Mouse (Mus musculus) forebrain, embryonic 10.5 days (tissue): Measurements from ENCODE around the gene Larp7. TPM values are rescaled to one million over a fixed set of nuclear protein-coding genes. Genes with fewer than 3 reads are reported as not detected.
A peak's percentile ranks its signal among the peaks of the same experiment; 100 is the strongest.

ENCODE experiments used
- DNase-seq: peaks from one replicate; pipeline ENCODE4 v3.0.0-alpha.2; 2017; ENCODE audit warnings: low spot score; ENCODE audit errors: extremely low spot score
- H3K27ac ChIP-seq: fragments of 300-500 bp; sonication (generic); 2 replicates; pipeline ENCODE4 v1.5.1; 2016; ENCODE audit warnings: mild to moderate bottlenecking
- H3K27me3 ChIP-seq: fragments of 300-500 bp; sonication (generic); 2 replicates; pipeline ENCODE4 v1.6.1; 2016; ENCODE audit warnings: mild to moderate bottlenecking; ENCODE audit not compliant: poor library complexity, severe bottlenecking
- H3K36me3 ChIP-seq: fragments of 300-500 bp; sonication (generic); replicated peaks from 2 replicates; pipeline ENCODE4 v1.6.1; 2016; ENCODE audit warnings: mild to moderate bottlenecking, moderate library complexity
- H3K4me1 ChIP-seq: fragments of 300-500 bp; sonication (generic); 2 replicates; pipeline ENCODE4 v1.6.1; 2016
- H3K4me3 ChIP-seq: fragments of 300-500 bp; sonication (generic); 2 replicates; pipeline ENCODE4 v1.5.1; 2016; ENCODE audit warnings: mild to moderate bottlenecking, moderate library complexity
- H3K9me3 ChIP-seq: fragments of 300-500 bp; sonication (generic); 2 replicates; pipeline ENCODE4 v1.6.1; 2016; ENCODE audit warnings: mild to moderate bottlenecking, moderate library complexity
- WGBS: fragments of 180-500 bp; shearing (Covaris S2); methylation state at CpG from one replicate; pipeline ENCODE4 v1.1.7; 2016; 5-methylcytosine and 5-hydroxymethylcytosine counted together
- microRNA counts: library from miRNA; unstranded; fragments of <30 nt; microRNA quantifications from one replicate; lab custom pipeline; 2017
- microRNA-seq: library from miRNA; unstranded; fragments of <30 nt; microRNA quantifications from one replicate; pipeline ENCODE4, GENCODE M21; 2017
- polyA plus RNA-seq: library from polyadenylated mRNA; unstranded; fragments of >200 nt; fragmentation: Nextera tagmentation; extraction: Ambion mirVana; gene quantifications from 2 replicates; pipeline ENCODE4 v1.2.1, GENCODE M21; 2016

Larp7 gene
- polyA plus RNA-seq, 1 experiment from 2014 or later, result 88.7 TPM

GRCm38 (mm10) chr3:127498742-127499400 lies 54.3 kb downstream of the Larp7 start, which contains the start of gene Ank2:
Gene Ank2, minus strand, starts transcription at chr3:127499350.
- no peaks in the 10 kb centered on the region for H3K36me3 ChIP-seq
- under 1% methylated on average over 62 of the region's 62 CpGs for WGBS
- H3K9me3 ChIP-seq, result no peaks in the 10 kb centered on the region
- DNase-seq, result peak; percentile 60
- H3K4me1 ChIP-seq, result peaks cover 16% of the 10 kb centered on the region
- H3K4me3 ChIP-seq, result peak within 1 kb of the TSS; percentile 68
- H3K27ac ChIP-seq, result peak within 1 kb of the TSS; percentile 81
- H3K27me3 ChIP-seq, result peaks cover 42% of the 10 kb centered on the region

- no peaks in the 10 kb centered on the region for H3K9me3 ChIP-seq
- WGBS, result under 1% methylated on average over 23 of the region's 23 CpGs
- peak overlapping the region; percentile 81 for H3K27ac ChIP-seq
- H3K27me3 ChIP-seq, result peaks cover 42% of the 10 kb centered on the region
- H3K4me3 ChIP-seq, result peak overlapping the region; percentile 68
- peaks cover 16% of the 10 kb centered on the region for H3K4me1 ChIP-seq
- no peaks in the 10 kb centered on the region for H3K36me3 ChIP-seq
- peak; percentile 40 for DNase-seq
These were observed 54.9 kb downstream of the Larp7 start for GRCm38 (mm10) chr3:127498197-127498741.

- Histone ChIP-seq H3K9me3 (no peaks in the 10 kb centered on the region), H3K36me3 (no peaks in the 10 kb centered on the region), H3K27ac (no peak overlapping the region), H3K4me3 (no peak overlapping the region), H3K4me1 (peaks cover under 1% of the 10 kb centered on the region; the same call in 1 of the 2 replicates), H3K27me3 (peaks cover 5% of the 10 kb centered on the region)
- DNase-seq, result no peak
- 88% methylated on average over 3 of the region's 3 CpGs for WGBS
These were observed 60.5 kb downstream of the Larp7 start for GRCm38 (mm10) chr3:127492663-127493062.

GRCm38 (mm10) chr3:127487302-127487701 lies 65.8 kb downstream of the Larp7 start:
- no peak for DNase-seq
- Histone ChIP-seq H3K27me3 (no peaks in the 10 kb centered on the region), H3K36me3 (no peaks in the 10 kb centered on the region), H3K27ac (no peak overlapping the region), H3K9me3 (no peaks in the 10 kb centered on the region), H3K4me1 (peaks cover 7% of the 10 kb centered on the region; the same call in 1 of the 2 replicates), H3K4me3 (no peak overlapping the region)
- WGBS, result 79% methylated on average over 7 of the region's 7 CpGs

MicroRNAs encoded within 50 kb of the gene (microRNA counts, 519-probe panel; counts per million panel counts)
- microRNA mmu-miR-302a (lab: Ali Mortazavi, UCI) (5,845 counts per million, percentile 90 among the panel's probes with 10 or more counts), microRNA mmu-miR-302b (lab: Ali Mortazavi, UCI) (341 counts per million, percentile 65 among the panel's probes with 10 or more counts), microRNA mmu-miR-302c (lab: Ali Mortazavi, UCI) (1,651 counts per million, percentile 67 among the panel's probes with 10 or more counts), microRNA mmu-miR-302d (lab: Ali Mortazavi, UCI) (6,605 counts per million, percentile 95 among the panel's probes with 10 or more counts), microRNA mmu-miR-367 (lab: Ali Mortazavi, UCI) (4,403 counts per million, percentile 79 among the panel's probes with 10 or more counts)

Small RNA genes within 50 kb of the gene (microRNA-seq; reads per million reads assigned to microRNA genes)
- 11,711 reads per million, percentile 95 among the genes with 10 or more reads in this experiment for gene Mir302a
- 6,847 reads per million, percentile 91 among the genes with 10 or more reads in this experiment for gene Mir302b
- gene Mir302c, result 1,434 reads per million, percentile 77 among the genes with 10 or more reads in this experiment
- gene Mir302d, result 9,137 reads per million, percentile 94 among the genes with 10 or more reads in this experiment
- gene Mir367, result 12.6 reads per million, percentile 24 among the genes with 10 or more reads in this experiment

Other genes starting within 250 kb of the Larp7 start
- 32.2 and 36.3 TPM in 2 replicates for gene Ank2, start 54.0 kb downstream of the Larp7 start, polyA plus RNA-seq
- gene Zgrf1, start 140 bp upstream of the Larp7 start, polyA plus RNA-seq, result 20.8 and 25.3 TPM in 2 replicates
- gene Neurog2, start 79.8 kb upstream of the Larp7 start, polyA plus RNA-seq, result 20.2 and 28.0 TPM in 2 replicates
- 0.76 and 0.87 TPM in 2 replicates for gene Alpk1, start 227.2 kb upstream of the Larp7 start, polyA plus RNA-seq
- gene Tifa, start 236.5 kb upstream of the Larp7 start, polyA plus RNA-seq, result 1.8 and 2.4 TPM in 2 replicates